Mouse (Mus musculus) liver, adult 2 months (tissue): ENCODE measurements at regions not wholly inside any gene's neighbourhood (a gene's known extent, or its start where the extent isn't known, plus 50 kb on each side); places are given as distances from the start of the nearest gene placed in this dataset.

Experiments used
- CTCF ChIP-seq: fragments of 200-500 bp; IDR thresholded peaks from 2 replicates; pipeline ENCODE4 v1.5.1; 2011; ENCODE audit warnings: low read depth, low read length, control low read depth
- POLR2A ChIP-seq: fragments of 200-500 bp; IDR thresholded peaks from 2 replicates; pipeline ENCODE4 v1.6.1; 2011; ENCODE audit warnings: low read length, control low read depth; ENCODE audit not compliant: insufficient read depth; ENCODE audit errors: extremely low read depth

- TF ChIP-seq CTCF = no peak
- no peak for TF ChIP-seq POLR2A
Observed at GRCm38 (mm10) chr12:106273591-106273990, 263.6 kb downstream of the Vrk1 start.
